Mouse (Mus musculus) lung, postnatal 0 days (tissue): Measurements from ENCODE around the gene Zfp689.

ENCODE experiments used
- CTCF ChIP-seq: IDR thresholded peaks from 2 replicates; pipeline ENCODE4 v1.5.1; 2016; ENCODE audit warnings: antibody characterized with exemption, mild to moderate bottlenecking
- EP300 ChIP-seq: IDR thresholded peaks from 2 replicates; pipeline ENCODE4 v1.6.1; 2016; ENCODE audit warnings: antibody characterized with exemption, mild to moderate bottlenecking, control low read depth

GRCm38 (mm10) chr7:127426354-127426753 lies 22.6 kb downstream of the Zfp689 start:
- TF ChIP-seq CTCF (no peak), EP300 (peak; percentile 45; the same call in 1 of the 2 replicates)
